Mouse (Mus musculus) neural tube, embryonic 11.5 days (tissue): Measurements from ENCODE around the gene Gng7. TPM values are rescaled to one million over a fixed set of nuclear protein-coding genes. Genes with fewer than 3 reads are reported as not detected.

Experiments
- ATAC-seq: fragments of 200-750 bp; cut with Nextera tagmentation; 2 replicates; pipeline ENCODE4 v1.8.0; 2017; ENCODE audit warnings: moderate number of reproducible peaks, mild to moderate bottlenecking, moderate TSS enrichment, moderate library complexity; ENCODE audit not compliant: insufficient read depth, low FRiP score, low TSS enrichment
- DNase-seq: peaks from one replicate; pipeline ENCODE4 v3.0.0-alpha.2; 2015; ENCODE audit warnings: low spot score
- H3K27ac ChIP-seq: fragments of 300-500 bp; sonication (generic); 2 replicates; pipeline ENCODE4 v1.5.1; 2014; ENCODE audit warnings: low read depth, mild to moderate bottlenecking, low read length
- H3K27me3 ChIP-seq: fragments of 300-500 bp; sonication (generic); 2 replicates; pipeline ENCODE4 v1.6.1; 2014; ENCODE audit warnings: mild to moderate bottlenecking, low read length, mixed read lengths; ENCODE audit not compliant: control insufficient read depth, insufficient read depth
- H3K36me3 ChIP-seq: fragments of 300-500 bp; sonication (generic); 2 replicates; pipeline ENCODE4 v1.6.1; 2014; ENCODE audit warnings: mild to moderate bottlenecking, low read length, moderate library complexity, mixed read lengths; ENCODE audit not compliant: control insufficient read depth, insufficient read depth
- H3K4me1 ChIP-seq: fragments of 300-500 bp; sonication (generic); 2 replicates; pipeline ENCODE4 v1.6.1; 2014; ENCODE audit warnings: low read length, mixed read lengths; ENCODE audit not compliant: control insufficient read depth, insufficient read depth
- H3K4me2 ChIP-seq: fragments of 300-500 bp; sonication (generic); 2 replicates; pipeline ENCODE4 v1.6.1; 2014; ENCODE audit warnings: low read depth, mild to moderate bottlenecking, moderate library complexity
- H3K4me3 ChIP-seq: fragments of 300-500 bp; sonication (generic); 2 replicates; pipeline ENCODE4 v1.5.1; 2014; ENCODE audit warnings: low read depth, low read length
- H3K9ac ChIP-seq: fragments of 300-500 bp; sonication (generic); 2 replicates; pipeline ENCODE4 v1.6.1; 2014; ENCODE audit warnings: mild to moderate bottlenecking, low read length
- H3K9me3 ChIP-seq: fragments of 300-500 bp; sonication (generic); 2 replicates; pipeline ENCODE4 v1.6.1; 2016; ENCODE audit warnings: low read length; ENCODE audit not compliant: control insufficient read depth
- WGBS: fragments of 180-500 bp; shearing (Covaris S2); extraction: QIAGEN DNeasy Blood & Tissue Kit; methylation state at CpG from one replicate; pipeline ENCODE4 v1.1.7; 2014; 5-methylcytosine and 5-hydroxymethylcytosine counted together
- polyA plus RNA-seq: library from polyadenylated mRNA; unstranded; fragments of >200 nt; fragmentation: Nextera tagmentation; extraction: Ambion mirVana; gene quantifications from 2 replicates; pipeline ENCODE4 v1.2.1, GENCODE M21; 2014

Gene Gng7
- polyA plus RNA-seq, 1 experiment from 2014 or later = 9.4 TPM

GRCm38 (mm10) chr10:80915736-80916135, 99.0 kb downstream of the Gng7 start:
- no peaks in the 10 kb centered on the region for H3K9me3 ChIP-seq
- H3K4me1 ChIP-seq = peaks cover 10% of the 10 kb centered on the region; the same call in 1 of the 2 replicates
- peaks cover 4% of the 10 kb centered on the region for H3K36me3 ChIP-seq
- ATAC-seq (no peak), DNase-seq (no peak)
- H3K27me3 ChIP-seq = no peaks in the 10 kb centered on the region
- 95% methylated on average over 4 of the region's 4 CpGs for WGBS
- no peak overlapping the region for H3K4me3 ChIP-seq
- no peak overlapping the region for H3K27ac ChIP-seq
- H3K4me2 ChIP-seq = no peak overlapping the region
- no peak overlapping the region for H3K9ac ChIP-seq

DNA sequence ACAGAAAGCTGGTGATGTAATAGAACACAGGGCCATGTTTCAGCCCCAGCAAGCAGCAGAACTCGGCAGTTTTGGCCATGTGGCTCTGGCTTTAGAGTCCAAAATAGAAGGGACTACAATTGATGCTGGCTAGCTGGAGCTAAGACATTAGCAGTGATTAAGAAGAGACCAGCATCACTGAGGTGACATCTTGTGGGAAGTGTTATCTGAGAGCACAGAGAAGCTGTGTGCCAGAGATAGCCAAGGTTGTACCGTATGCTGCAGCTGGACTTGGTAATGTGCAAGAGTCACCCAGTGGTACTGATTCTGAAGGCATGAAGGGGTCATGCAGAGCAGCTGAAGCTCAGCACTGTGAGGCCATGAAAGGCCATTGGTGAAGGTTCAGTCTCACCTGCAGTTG, 99.5 kb downstream of the Gng7 start:
- Histone ChIP-seq H3K27me3 (no peaks in the 10 kb centered on the region), H3K9ac (no peak overlapping the region), H3K27ac (no peak overlapping the region), H3K9me3 (no peaks in the 10 kb centered on the region), H3K4me3 (no peak overlapping the region), H3K36me3 (peaks cover 4% of the 10 kb centered on the region), H3K4me1 (peaks cover 10% of the 10 kb centered on the region; the same call in 1 of the 2 replicates), H3K4me2 (no peak overlapping the region)
- ATAC-seq = no peak
- DNase-seq = no peak
- 83% methylated on average over 2 of the region's 2 CpGs for WGBS

GRCm38 (mm10) chr10:80914253-80914656, 100.5 kb downstream of the Gng7 start:
- Histone ChIP-seq H3K4me3 (no peak overlapping the region), H3K9ac (no peak overlapping the region), H3K27me3 (no peaks in the 10 kb centered on the region), H3K4me1 (peaks cover 10% of the 10 kb centered on the region; the same call in 1 of the 2 replicates), H3K4me2 (no peak overlapping the region), H3K36me3 (peaks cover 6% of the 10 kb centered on the region), H3K9me3 (no peaks in the 10 kb centered on the region), H3K27ac (no peak overlapping the region)
- 88% methylated on average over 5 of the region's 5 CpGs for WGBS
- ATAC-seq (no peak), DNase-seq (no peak)

DNA sequence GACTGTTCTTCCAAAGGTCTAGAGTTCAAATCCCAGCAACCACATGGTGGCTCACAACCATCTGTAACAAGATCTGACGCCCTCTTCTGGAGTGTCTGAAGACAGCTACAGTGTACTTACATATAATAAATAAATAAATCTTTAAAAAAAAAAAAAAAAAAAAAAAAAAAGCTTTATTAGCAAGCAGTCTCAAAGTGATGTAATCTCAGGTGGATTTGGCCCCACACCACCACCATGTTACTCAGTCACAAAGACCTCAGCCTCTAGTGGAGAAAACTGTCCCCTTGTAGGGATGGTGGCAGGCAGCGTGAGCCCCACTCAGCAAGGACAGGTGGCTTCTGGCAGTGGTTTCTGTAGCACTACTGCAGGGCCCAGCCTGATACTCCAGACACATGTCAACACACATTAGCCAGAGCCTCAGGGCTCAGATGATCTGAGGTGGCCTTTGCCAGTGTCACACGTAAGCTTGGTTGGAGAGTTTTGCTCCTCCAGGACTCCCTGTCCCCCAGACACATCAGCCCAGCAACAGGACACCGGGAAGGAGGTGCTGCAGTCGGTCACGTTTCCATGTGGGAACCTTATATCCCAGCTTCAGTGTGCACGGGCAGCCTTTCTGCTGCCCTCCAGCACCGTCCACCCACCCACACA, 101.3 kb downstream of the Gng7 start:
- Histone ChIP-seq H3K4me2 (no peak overlapping the region), H3K27ac (no peak overlapping the region), H3K27me3 (no peaks in the 10 kb centered on the region), H3K9ac (no peak overlapping the region), H3K36me3 (peaks cover 9% of the 10 kb centered on the region), H3K9me3 (no peaks in the 10 kb centered on the region), H3K4me3 (no peak overlapping the region), H3K4me1 (peaks cover 10% of the 10 kb centered on the region; the same call in 1 of the 2 replicates)
- no peak for DNase-seq
- ATAC-seq = no peak
- 91% methylated on average over 7 of the region's 8 CpGs for WGBS

- H3K9me3 ChIP-seq = no peaks in the 10 kb centered on the region
- H3K9ac ChIP-seq = no peak overlapping the region
- peaks cover 9% of the 10 kb centered on the region for H3K36me3 ChIP-seq
- H3K27ac ChIP-seq = no peak overlapping the region
- no peak overlapping the region for H3K4me2 ChIP-seq
- no peak overlapping the region for H3K4me3 ChIP-seq
- H3K27me3 ChIP-seq = no peaks in the 10 kb centered on the region
- ATAC-seq (no peak), DNase-seq (no peak)
- peaks cover 6% of the 10 kb centered on the region; the same call in 1 of the 2 replicates for H3K4me1 ChIP-seq
These were observed 102.9 kb downstream of the Gng7 start for GRCm38 (mm10) chr10:80911891-80912290.

GRCm38 (mm10) chr10:80911354-80911753, 103.4 kb downstream of the Gng7 start:
- Histone ChIP-seq H3K27ac (no peak overlapping the region), H3K36me3 (peaks cover 9% of the 10 kb centered on the region), H3K4me3 (no peak overlapping the region), H3K4me2 (no peak overlapping the region), H3K9ac (no peak overlapping the region), H3K9me3 (no peaks in the 10 kb centered on the region), H3K4me1 (0 out of 2 replicates have a peak, but pooled peaks cover 3% of the 10 kb centered on the region), H3K27me3 (no peaks in the 10 kb centered on the region)
- DNase-seq (no peak), ATAC-seq (no peak)
- WGBS = 91% methylated on average over 4 of the region's 4 CpGs

GRCm38 (mm10) chr10:80909375-80910162, 105.2 kb downstream of the Gng7 start:
- peaks cover 18% of the 10 kb centered on the region for H3K36me3 ChIP-seq
- no peak overlapping the region for H3K4me3 ChIP-seq
- DNase-seq = no peak

GRCm38 (mm10) chr10:80904709-80905108, 110.0 kb downstream of the Gng7 start:
- no peak overlapping the region for H3K4me2 ChIP-seq
- DNase-seq (no peak), ATAC-seq (no peak)
- H3K27me3 ChIP-seq = no peaks in the 10 kb centered on the region
- H3K9ac ChIP-seq = no peak overlapping the region
- H3K4me3 ChIP-seq = no peak overlapping the region
- H3K4me1 ChIP-seq = peaks cover 2% of the 10 kb centered on the region
- no peaks in the 10 kb centered on the region for H3K9me3 ChIP-seq
- 95% methylated on average over 11 of the region's 11 CpGs for WGBS
- no peak overlapping the region for H3K27ac ChIP-seq
- H3K36me3 ChIP-seq = peaks cover 28% of the 10 kb centered on the region

More at GRCm38 (mm10) chr10:80909375-80910162, 105.2 kb downstream of the Gng7 start:
- Histone ChIP-seq H3K27me3 (no peaks in the 10 kb centered on the region), H3K9me3 (no peaks in the 10 kb centered on the region), H3K4me1 (no peaks in the 10 kb centered on the region), H3K9ac (no peak overlapping the region), H3K4me2 (no peak overlapping the region), H3K27ac (no peak overlapping the region)
- no peak for ATAC-seq
- 92% methylated on average over 22 of the region's 22 CpGs for WGBS
